Mouse (Mus musculus) testis, adult 2 months (tissue): ENCODE results near the gene Robo4.

ENCODE experiments used
- CTCF ChIP-seq: fragments of 200-500 bp; IDR thresholded peaks from 2 replicates; pipeline ENCODE4 v1.5.1; 2012; ENCODE audit warnings: low read depth, mild to moderate bottlenecking, inconsistent platforms, low read length, moderate library complexity; ENCODE audit not compliant: control insufficient read depth, insufficient read depth, insufficient replicate concordance
- POLR2A ChIP-seq: fragments of 200-500 bp; IDR thresholded peaks from 2 replicates; pipeline ENCODE4 v1.6.1; 2012; ENCODE audit warnings: low read depth, mild to moderate bottlenecking, inconsistent platforms, low read length, moderate library complexity; ENCODE audit not compliant: control insufficient read depth

GRCm38 (mm10) chr9:37402501-37402900, 804 bp downstream of the Robo4 start:
- TF ChIP-seq POLR2A: no peak
- TF ChIP-seq CTCF: no peak
